Mouse (Mus musculus) kidney, postnatal 36 days (tissue): Measurements from ENCODE around the gene Hp1bp3.

Experiments used
- DNase-seq, 2 experiments: peaks; one replicate each; pipeline ENCODE4 v3.0.0; 2021 to 2022; ENCODE audit warnings: mixed read lengths in 2 of 2

Hp1bp3 gene

DNA sequence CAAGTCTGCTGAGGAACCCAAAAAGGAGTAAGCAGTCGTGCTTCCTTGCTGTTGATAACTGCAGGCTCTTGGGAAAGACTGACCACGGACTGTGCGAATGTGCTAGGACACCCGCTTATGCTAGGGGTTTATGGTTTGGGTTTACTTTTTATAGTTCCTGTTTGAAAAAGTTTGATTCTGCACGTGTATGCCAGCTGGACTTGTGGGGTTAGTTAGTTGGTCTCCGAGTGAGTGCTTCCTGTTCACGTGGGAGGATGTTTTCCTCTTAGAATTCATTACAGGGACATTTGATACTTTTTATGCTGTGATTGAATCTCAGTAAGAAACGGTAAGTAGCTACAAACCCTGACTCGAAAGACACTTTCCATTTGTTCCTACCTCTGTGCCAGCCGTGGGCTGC lies 7.5 kb downstream of the Hp1bp3 start:
- no peak for DNase-seq

DNA sequence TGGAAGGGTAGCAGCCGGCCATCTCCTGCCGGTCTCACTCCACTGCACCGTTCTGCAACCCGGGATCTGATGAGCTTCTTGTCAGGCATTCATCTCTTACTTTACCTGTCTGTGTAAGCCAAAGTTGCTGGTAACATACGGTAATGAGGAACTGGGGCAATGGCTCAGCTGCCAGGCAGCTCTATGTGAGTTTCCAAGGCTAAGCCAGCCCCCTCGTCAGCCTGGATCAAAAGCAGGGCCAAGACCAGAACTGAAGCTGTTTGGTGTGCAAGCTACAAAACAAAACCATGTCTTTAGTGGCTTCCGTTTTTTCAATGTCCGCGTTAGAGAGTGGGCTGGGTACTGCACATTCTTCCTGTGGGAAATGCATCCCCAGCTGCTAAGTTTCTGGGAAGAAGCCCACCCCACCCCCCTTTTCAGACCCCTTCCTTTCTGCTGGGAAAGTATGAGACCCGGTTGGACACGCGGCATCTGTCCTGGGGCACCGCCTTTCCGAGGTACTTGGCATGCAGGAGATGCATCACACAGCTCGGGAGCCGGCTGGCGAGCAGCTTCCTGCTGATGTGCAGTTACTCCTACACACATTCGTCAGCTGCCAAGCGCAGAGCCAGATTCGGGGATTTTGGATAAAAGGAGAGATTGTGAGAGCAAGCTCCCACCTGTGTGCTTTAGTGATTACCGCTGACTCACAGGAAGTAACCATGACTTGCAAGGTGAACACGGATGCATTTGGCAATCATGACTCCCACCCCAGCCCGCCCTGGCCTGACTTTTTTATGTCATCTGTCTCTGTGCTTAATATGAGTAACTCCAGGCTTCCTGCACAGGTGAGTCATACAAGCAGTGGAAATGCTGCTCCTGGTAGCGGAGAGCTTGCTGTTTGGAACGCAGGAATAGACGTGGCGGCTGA lies 30.9 kb downstream of the Hp1bp3 start:
- no peak for DNase-seq

DNA sequence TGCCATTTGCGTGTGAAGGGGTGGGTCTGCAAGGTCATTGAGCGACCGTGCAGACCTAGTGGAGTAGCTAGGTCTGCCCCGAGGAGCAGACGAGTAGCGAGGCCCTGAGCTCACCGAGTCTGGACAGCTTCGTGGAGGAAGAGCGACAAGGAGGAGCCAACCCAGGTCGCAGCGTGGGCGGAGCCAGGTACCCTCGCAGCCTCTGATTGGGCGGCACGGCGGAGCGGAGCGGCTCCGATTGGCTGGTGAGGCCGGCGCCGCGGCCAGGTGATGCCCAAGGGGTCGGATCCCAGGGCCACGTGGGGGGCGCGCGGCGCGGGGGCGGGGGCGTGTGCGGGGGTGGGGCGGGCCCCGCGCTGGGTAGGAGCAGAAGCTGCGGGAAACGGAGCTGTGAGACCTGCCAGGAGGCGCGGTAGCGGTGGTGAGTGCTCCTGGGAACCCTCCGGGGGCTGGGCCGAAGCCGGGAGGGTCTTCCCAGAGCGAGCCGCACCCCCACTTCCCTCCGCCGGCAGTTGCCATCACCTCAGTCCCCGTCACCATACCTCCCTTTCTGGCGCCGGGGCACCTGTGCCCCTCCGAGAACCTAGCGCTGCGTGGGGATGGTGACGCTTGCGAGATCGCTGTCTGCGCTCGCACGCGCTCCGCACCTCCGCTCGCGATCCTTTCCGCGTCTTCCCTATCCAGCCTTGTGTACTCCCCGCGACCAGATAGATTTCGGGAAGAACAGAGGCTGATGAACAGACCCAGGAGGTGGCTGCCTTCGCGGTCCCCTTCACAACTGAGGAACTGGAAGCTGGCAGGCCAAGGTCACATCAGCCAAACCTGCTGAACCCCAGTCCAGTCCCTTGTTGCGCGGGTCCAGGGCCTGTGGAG lies 34.2 kb downstream of the Hp1bp3 start, which contains the start of the genes Sh2d5 and Kif17:
Gene Sh2d5 (plus strand): TSS at position 316 of the 873 bp plus-strand sequence.
Gene Kif17 (plus strand): TSS at position 348 of the 873 bp plus-strand sequence.
- DNase-seq: peak; percentile 68 to 83

DNA sequence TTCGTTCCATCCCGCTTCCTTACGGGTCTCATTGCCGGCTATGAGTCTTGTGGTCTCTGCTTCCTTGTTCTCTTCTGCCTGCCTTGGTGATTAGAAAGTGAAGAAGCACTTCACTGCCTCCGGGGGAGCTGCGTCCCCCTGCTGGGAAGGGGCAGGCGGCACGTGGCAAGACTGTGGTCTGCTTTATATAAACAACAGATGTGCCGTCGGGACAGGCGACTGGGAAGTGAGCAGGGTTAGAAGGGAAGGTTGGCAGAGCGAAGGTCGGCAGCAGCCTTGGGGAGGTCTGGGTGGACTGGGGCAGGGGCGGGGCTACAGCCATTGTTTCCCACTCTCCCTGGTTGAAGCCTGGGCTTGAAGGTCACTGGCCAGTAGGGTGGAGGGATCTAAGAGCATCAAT lies 35.7 kb downstream of the Hp1bp3 start:
- peak; percentile 25 to 26 for DNase-seq

DNA sequence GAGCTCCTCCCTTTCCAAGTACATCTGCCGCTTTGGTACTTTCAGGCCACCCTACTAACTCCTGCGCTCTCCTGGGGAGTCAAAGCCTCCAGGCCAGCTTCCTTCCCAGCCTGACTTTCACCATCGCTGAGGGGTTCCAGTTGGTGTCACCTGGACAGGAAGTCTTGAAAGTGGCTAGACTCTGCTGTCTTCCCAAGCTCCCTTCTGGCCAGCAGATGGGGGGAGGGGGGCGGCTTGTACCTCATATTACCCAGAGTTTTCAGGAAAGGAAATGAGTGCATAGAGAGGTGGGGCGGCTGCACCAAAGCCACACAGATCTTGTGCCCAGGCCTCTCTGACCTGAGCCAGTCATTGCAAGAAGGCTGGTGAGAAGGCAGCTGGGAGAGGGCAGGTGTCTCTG lies 36.1 kb downstream of the Hp1bp3 start:
- no peak for DNase-seq

DNA sequence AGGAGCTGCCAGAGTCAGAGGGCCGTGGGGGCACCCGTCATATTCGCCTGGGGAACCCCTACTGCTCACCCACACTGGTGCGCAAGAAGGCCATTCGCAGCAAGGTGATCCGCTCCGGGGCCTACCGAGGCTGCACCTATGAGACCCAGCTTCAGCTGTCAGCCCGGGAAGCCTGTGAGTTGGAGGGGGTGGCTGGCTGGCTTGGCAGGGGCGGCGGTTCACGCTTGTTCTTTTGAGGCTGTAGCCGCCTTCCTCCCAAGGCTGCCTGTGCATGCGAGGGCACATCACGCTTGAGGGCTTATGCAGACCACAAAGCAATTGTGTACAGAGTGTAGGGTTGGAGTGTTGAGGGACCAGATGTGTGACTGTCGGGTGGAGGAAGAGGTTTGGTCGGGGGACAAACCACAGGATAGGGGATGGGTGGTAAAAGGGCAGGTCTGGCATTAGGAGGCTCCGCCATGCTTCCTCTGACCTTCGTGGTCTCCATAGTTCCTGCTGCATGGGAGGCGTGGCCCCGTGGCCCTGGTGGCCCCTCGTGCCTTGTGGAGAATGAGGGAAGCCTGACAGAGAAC lies 41.1 kb downstream of the Hp1bp3 start:
- no peak for DNase-seq

DNA sequence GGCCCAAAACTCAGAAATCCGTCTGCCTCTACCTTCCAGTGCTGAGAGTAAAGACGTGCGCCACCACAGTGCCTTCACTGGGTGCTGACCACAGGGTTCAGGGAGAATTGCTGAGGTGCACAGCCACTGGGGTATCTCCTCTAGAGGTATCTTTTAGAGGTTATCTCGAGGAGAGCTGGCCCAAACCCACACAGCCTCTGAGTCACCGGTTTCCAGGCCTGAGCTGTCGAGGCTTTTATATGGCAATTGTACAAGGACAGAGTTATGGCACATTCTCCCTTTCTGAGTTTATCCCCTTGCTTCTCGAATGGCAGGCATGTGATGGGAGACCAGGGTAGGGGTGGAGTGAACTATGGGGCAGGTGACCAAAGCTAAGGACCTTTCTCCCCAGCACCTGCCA lies 42.6 kb downstream of the Hp1bp3 start:
- no peak for DNase-seq

DNA sequence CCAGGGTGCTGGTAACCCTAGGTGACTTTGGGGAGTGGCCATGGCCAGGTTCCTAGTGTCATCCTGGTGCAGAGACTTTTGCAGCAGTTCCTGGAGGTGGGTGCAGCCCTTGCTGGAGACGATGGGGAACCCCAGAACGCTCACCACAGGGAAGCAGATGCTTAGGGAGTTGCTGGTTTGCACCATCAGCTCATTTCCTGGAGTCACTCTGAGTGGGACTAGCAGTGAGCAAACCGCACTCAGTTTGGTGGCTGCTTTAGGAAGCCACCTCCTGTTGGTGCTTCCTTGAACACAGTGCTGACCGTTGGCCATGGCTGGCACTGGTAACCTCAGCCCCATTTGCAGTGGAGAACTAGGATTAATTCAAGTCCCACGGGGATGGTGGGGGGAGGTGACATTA lies 43.4 kb downstream of the Hp1bp3 start:
- DNase-seq: no peak

DNA sequence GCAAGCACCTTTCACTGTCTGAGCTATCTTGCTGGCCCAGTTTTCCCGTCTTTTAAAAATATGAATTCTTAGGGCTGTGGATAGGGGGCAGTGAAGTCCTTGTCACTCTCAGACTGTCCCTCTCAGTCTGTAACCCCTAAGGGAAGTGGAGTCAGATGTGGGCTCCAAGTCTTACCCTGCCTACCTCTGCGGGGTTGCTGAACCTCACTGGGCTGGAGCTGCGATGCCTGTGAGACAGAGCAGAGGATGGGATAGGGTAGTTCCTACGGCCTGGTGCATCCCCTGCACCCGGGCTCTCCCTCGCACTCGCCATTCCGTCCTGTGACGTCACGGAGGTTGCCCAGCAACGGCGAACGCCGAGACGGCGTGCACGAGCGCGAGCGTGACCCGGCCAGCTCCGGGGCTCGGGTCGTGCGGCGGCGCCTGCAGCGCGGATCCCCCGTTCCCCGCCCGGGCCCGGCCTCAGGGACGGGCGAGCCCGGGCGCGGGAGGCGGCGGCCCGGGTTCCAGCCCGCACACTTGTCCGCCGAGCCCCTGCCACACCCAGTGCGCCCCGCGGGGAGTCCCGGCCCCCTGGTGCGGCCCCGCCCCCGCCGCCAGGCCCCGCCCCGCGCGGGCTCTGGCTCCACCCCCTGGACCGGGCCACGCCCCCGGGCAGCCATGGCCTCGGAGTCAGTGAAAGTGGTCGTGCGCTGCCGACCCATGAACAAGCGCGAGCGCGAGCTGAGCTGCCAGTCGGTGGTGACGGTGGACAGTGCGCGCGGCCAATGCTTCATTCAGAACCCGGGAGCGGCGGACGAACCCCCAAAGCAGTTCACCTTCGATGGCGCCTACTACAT lies 46.0 kb downstream of the Hp1bp3 start:
- peak; percentile 80 to 93 for DNase-seq

DNA sequence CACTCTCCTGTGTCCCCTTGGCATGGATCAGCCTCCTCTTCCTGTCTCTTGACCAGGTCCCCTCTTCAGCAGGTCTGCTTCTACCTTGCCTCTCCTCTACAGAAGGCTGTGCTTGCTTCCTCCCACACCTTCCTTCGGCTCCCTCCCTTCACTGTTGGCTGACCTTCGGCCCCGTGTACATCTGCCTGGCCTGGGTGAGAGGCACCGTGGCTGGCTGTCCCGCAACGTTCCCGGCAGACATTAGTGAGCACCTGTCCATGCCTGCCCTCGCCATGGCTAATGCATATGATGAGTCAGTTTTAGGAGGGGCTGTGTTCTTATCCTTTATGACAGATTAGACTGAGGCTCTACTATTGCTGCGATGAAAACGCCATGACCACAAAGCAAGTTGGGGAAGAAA lies 51.8 kb downstream of the Hp1bp3 start:
- DNase-seq: no peak

DNA sequence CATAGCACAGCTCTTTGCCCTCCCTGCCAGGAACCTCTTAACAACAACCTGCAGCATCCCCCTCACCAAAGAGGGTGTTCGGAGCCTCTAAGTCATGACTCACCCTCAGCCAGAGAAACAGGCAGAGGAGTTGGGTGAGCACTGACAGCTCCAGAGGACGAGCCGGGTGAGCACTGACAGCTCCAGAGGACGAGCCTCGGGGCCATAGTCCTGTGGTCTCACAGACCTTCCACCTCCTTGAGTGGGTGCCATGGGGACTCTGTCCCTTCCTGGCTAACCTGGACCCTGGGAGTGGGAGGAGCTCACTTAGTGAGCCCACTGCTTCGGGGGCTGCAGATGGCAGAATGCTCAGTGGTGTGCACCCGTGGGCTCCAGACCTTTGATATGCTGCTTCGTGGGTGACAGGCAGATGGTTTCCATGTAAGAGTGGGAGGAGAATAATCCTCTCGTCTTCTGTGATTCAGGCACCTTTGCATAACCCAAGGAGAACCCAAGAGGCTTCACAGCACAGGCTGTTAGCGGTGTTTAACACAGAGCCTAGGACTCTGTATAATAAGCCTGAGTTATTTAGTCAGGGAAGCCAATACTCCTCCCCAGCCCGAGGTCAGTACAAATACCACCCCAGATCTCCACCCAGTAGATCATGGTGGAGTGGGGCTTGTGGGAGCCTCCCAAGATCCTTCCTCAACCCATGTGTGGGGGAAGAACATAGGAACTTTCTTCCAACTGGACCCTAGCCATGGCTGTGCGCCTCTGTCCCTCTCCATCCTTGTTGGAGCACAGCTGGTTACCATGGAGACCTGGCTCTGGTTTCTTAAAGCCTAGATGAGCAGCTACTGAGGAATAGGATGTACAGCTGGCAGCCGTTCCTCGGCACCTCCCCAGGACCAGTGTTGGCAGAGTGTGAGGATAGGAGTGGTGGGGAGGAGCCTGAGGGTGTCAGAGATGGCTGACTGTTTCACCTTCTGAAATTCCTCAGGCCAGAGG lies 56.2 kb downstream of the Hp1bp3 start:
- DNase-seq: no peak

DNA sequence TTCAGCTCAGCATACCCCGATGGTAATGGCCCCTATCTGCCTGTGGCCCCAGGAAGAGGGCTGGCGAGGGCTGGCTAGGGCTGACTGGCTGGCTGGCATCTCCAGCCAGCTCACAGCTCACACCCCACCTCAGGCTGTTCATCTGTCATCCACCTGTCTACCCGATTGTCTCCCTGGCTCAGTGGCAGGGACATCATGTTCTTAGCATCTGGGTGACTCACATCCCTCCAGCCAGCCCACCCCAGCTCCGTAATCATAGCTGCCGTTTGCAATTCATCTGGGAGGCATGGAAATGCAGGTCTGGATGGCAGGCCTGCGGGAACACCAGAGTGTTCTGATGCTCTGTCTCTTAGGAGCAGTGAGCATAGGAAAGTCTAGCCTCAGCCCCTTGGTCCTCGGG lies 62.2 kb downstream of the Hp1bp3 start:
- DNase-seq: no peak

DNA sequence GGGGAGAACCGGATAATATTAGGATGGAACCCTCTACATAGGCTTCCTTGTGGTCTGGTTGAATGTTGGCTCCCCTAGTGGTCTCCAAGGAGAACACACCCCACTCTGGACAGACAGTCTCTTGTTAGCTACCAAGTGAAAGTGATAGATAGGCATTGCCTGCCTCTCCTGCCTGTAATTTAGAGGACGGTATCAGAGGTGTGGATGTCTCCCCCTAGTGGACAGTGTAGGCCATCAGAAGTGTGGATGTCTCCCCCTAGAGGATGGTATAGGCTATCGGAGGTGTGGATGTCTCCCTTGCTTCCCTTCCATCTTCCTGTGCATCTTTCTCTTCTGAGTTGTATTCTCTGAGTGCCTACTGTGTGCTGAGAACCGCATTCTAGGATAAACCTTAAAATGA lies 66.7 kb downstream of the Hp1bp3 start:
- DNase-seq: peak; percentile 62 to 68

DNA sequence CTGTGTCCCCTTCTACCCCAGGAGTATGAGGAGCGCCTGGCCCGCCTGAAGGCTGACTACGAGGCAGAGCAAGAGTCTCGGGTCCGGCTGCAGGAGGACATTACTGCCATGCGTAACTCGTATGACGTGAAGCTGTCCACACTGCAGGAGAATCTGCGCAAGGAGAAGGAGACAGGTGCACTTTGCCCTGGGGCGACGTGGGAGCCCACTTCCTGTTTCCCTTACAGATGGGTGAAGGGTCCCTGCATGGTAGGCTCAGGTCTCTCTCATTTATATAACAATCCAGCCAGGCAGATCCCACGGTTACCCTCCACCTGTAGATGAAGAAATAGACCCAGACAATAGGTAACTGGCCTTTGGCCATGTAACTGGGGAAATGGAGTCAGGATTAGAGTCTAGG lies 70.3 kb downstream of the Hp1bp3 start:
- no peak for DNase-seq

DNA sequence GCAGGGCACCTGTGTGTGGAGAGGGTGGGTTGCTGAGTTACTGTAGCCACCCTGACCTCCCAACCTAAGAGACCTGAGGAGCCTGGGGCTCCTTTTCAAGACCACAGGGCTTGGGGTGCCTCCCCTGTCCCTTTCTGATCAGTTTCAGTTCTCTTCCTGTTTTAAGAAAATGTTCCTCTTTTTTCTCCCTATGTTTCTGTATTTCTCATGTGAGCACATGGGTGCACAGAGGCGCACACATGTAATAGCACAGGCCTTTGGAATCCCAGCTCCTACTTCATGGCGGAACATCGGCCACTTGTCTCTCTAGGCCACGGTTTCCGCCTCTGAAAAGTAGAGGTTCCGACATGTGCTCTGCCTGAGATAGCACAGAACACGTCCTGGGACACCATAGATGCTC lies 72.6 kb downstream of the Hp1bp3 start:
- no peak for DNase-seq

DNA sequence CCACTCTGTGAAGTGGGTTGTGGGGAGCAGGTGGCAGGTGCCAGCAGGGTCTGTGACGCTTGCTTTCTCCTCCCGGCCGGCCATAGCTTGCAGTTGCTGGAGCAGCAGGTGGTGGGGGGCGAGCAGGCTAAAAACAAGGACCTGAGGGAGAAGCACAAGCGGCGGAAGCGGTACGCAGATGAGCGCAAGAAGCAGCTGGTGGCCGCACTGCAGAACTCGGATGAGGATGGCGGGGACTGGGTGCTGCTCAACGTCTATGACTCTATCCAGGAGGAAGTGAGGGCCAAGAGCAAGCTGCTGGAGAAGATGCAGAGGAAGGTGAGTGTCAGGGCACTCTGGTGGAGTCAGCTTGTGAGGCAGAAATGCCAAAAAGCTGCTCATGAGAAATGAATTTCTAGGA lies 75.9 kb downstream of the Hp1bp3 start:
- no peak for DNase-seq

DNA sequence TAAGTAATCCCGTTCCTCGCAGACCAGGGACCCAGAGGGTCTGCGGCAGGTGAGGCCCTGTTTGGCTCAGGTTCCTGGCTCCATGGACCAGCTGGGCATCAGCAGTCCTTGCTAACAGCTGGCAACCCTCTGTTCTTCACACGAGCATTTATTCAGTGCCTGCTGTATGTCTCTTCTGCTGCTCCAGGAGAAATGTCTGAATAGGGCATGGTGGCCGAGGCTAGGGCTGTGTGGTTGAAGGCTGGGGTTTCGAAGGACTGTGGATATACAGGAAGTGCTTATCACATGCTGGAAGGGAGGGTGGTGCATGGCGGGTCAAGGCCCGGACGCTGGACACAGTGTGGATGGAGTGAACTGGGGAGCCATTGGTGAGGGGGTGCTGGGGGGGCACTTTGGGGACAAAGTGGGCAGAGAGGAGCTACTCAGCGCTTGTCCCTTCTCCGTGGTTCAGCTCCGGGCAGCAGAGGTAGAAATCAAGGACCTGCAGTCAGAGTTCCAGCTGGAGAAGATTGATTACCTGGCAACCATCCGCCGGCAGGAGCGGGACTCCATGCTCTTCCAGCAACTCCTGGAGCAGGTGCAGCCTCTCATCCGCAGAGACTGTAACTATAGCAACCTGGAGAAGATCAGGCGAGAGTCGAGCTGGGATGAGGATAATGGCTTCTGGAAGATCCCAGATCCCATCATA lies 77.3 kb downstream of the Hp1bp3 start:
- no peak for DNase-seq

DNA sequence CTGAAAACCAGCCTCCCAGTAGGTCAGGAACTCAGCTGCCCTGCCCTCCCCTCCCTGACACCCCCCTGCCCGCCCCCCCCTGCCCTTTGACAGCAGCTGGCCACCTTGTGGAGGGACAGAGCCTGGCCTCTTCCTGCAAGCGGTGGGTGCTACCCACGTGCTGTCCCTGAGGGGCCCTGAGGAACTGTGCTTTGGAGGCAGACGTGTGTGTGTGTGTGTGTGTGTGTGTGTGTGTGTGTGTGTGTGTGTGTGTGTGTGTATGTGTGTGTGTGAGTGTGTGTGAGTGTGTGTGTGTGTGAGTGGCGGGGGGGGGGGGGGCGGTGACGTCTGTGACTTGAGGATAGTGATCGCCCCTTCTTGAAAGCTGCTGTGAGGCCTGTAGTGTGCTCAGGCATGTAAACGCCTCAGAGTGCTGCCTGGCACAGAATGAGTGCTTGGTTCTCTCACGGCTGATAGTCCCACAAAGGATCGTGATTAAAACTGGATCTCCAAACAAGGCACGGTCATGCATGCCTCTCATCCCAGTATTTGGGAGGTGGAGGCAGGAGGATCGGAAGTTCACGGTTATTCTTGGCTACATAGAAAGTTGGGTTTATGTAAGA lies 78.0 kb downstream of the Hp1bp3 start:
- DNase-seq: no peak
